35 mouse cellular contexts compared by ENCODE assay signal in genomic region chr9:119350531-119350930, GRCm38 (mm10). TPM values are rescaled to one million over a fixed set of nuclear protein-coding genes. Genes with fewer than 3 reads are reported as not detected.
DNase-seq lines count a peak whose midpoint lies in the region; ATAC-seq lines count a peak whose summit lies in the region.
"Had no signal": no experiment of that assay in that cellular context is flagged by ENCODE, and none has a peak within 500 bp of the region (broad histone marks: within the 10 kb centered on the region; RNA-seq: fewer than 3 reads in every experiment).

No protein-coding gene starts in this region.

- peaks cover 45% of the 10 kb centered on the region for H3K36me3 ChIP-seq in liver, embryonic 13.5 days
- peaks cover 34% of the 10 kb centered on the region for H3K36me3 ChIP-seq in kidney, embryonic 16.5 days (ENCODE audit: insufficient read depth, low read length)

- H3K27me3 ChIP-seq in liver, embryonic 13.5 days, result no peaks in the 10 kb centered on the region
- no peaks in the 10 kb centered on the region for H3K27me3 ChIP-seq in kidney, embryonic 16.5 days (ENCODE audit: insufficient read depth, low read length)
- H3K27me3 ChIP-seq: embryonic facial prominence, embryonic 13.5 days; forebrain, embryonic 15.5 days; heart, embryonic 12.5 days; hindbrain, embryonic 13.5 days; limb, embryonic 12.5 days; liver, embryonic 15.5 days; midbrain, embryonic 15.5 days; neural tube, embryonic 15.5 days; stomach, embryonic 15.5 days had no signal

- no peak for DNase-seq in liver, embryonic 13.5 days
- no peak for DNase-seq in liver
- DNase-seq in kidney, adult 9 months, result peak; percentile 64
- peak; percentile 76 for DNase-seq in yolk sac, embryonic 10.5 days (ENCODE audit: low spot score)
- no peak for DNase-seq in adrenal gland, postnatal 25 days
- DNase-seq in adrenal gland, postnatal 4 days (ENCODE audit: low spot score in 2 of 2), result no peak
- DNase-seq: adrenal gland, adult 2 months; B cell, adult 2 months; cerebellum, adult 8-10 months; embryo, embryonic 11 days; gastrocnemius, postnatal 25 days; heart, adult 18-20 months; heart, postnatal 4 days; retina, postnatal 1 day; right cerebral cortex, postnatal 14 days had no signal

- 78% methylated on average over 3 of the region's 3 CpGs for WGBS in liver, embryonic 13.5 days (ENCODE audit: insufficient replicate concordance)
- 62% methylated on average over 3 of the region's 3 CpGs for WGBS in kidney, embryonic 16.5 days

- ATAC-seq in liver, embryonic 13.5 days (ENCODE audit: low read depth), result 0 out of 2 replicates have a peak, but pooled peaks have one; percentile 25
- peak; percentile 24 for ATAC-seq in kidney, embryonic 16.5 days (ENCODE audit: low FRiP score, low TSS enrichment)
- ATAC-seq: forebrain, embryonic 15.5 days; intestine, embryonic 16.5 days; midbrain, embryonic 15.5 days had no signal

- H3K4me2 ChIP-seq in liver, embryonic 13.5 days, result no peak overlapping the region
- no peak overlapping the region for H3K4me2 ChIP-seq in kidney, embryonic 16.5 days (replicated peaks; ENCODE audit: low read depth, low read length)
- H3K4me2 ChIP-seq: embryonic facial prominence, embryonic 13.5 days; forebrain, embryonic 15.5 days; heart, embryonic 12.5 days; hindbrain, embryonic 13.5 days; limb, embryonic 12.5 days; liver, embryonic 15.5 days; midbrain, embryonic 15.5 days; neural tube, embryonic 15.5 days; stomach, embryonic 15.5 days had no signal

- H3K4me1 ChIP-seq in liver, embryonic 13.5 days (replicated peaks), result 0 out of 2 replicates have a peak, but pooled peaks cover 2% of the 10 kb centered on the region
- H3K4me1 ChIP-seq in kidney, embryonic 16.5 days (ENCODE audit: insufficient read depth, low read length), result peaks cover 8% of the 10 kb centered on the region
- H3K4me1 ChIP-seq: embryonic facial prominence, embryonic 13.5 days; forebrain, embryonic 10.5 days; forebrain, embryonic 15.5 days; heart, embryonic 12.5 days; hindbrain, embryonic 13.5 days; limb, embryonic 12.5 days; midbrain, embryonic 15.5 days; neural tube, embryonic 15.5 days; stomach, embryonic 15.5 days had no signal

- no peaks in the 10 kb centered on the region for H3K9me3 ChIP-seq in liver, embryonic 13.5 days (replicated peaks)
- H3K9me3 ChIP-seq in kidney, embryonic 16.5 days (ENCODE audit: low read length), result no peaks in the 10 kb centered on the region
- H3K9me3 ChIP-seq: embryonic facial prominence, embryonic 13.5 days; forebrain, embryonic 10.5 days; forebrain, embryonic 15.5 days; heart, embryonic 12.5 days; hindbrain, embryonic 13.5 days; limb, embryonic 12.5 days; liver, embryonic 15.5 days; midbrain, embryonic 15.5 days; neural tube, embryonic 15.5 days; stomach, embryonic 15.5 days had no signal

- H3K27ac ChIP-seq in liver, embryonic 13.5 days, result no peak overlapping the region; the same call in 1 of the 2 replicates
- H3K27ac ChIP-seq in kidney, embryonic 16.5 days (ENCODE audit: low read length), result peak overlapping the region; percentile 2; the same call in 1 of the 2 replicates
- H3K27ac ChIP-seq: embryonic facial prominence, embryonic 13.5 days; forebrain, embryonic 10.5 days; forebrain, embryonic 15.5 days; hindbrain, embryonic 13.5 days; left cerebral cortex, adult 2 months; limb, embryonic 12.5 days; liver, embryonic 15.5 days; macrophage; midbrain, embryonic 15.5 days; neural tube, embryonic 15.5 days; stomach, embryonic 15.5 days had no signal

- H3K4me3 ChIP-seq in liver, embryonic 13.5 days (replicated peaks), result no peak overlapping the region
- H3K4me3 ChIP-seq in kidney, embryonic 16.5 days (ENCODE audit: low read length), result no peak overlapping the region
- H3K4me3 ChIP-seq: embryonic facial prominence, embryonic 13.5 days; forebrain, embryonic 10.5 days; forebrain, embryonic 15.5 days; heart, embryonic 12.5 days; hindbrain, embryonic 13.5 days; left cerebral cortex, adult 2 months; limb, embryonic 12.5 days; liver, embryonic 15.5 days; midbrain, embryonic 15.5 days; neural tube, embryonic 15.5 days; stomach, embryonic 15.5 days had no signal

- no peak overlapping the region for H3K9ac ChIP-seq in liver, embryonic 13.5 days
- H3K9ac ChIP-seq in kidney, embryonic 16.5 days (replicated peaks; ENCODE audit: low read length), result no peak overlapping the region
- H3K9ac ChIP-seq: embryonic facial prominence, embryonic 13.5 days; forebrain, embryonic 15.5 days; heart, embryonic 12.5 days; hindbrain, embryonic 13.5 days; limb, embryonic 12.5 days; liver, embryonic 15.5 days; midbrain, embryonic 15.5 days; neural tube, embryonic 15.5 days; stomach, embryonic 15.5 days had no signal

RNA-seq across cellular contexts. Expression of gene Xylb, which starts 6.7 kb away (rescaled TPM):
- polyA plus RNA-seq in liver, embryonic 13.5 days (2015; fragmentation: Nextera tagmentation; extraction: Ambion mirVana), result 3.6 and 4.7 TPM in 2 replicates
- polyA plus RNA-seq in kidney, embryonic 16.5 days (2015; fragmentation: Nextera tagmentation; extraction: Ambion mirVana), result 34.7 and 35.8 TPM in 2 replicates
- total RNA-seq in adrenal gland, postnatal 25 days (2021), result 1.3 and 2.6 TPM in 2 replicates
- total RNA-seq in adrenal gland, postnatal 4 days (2021), result 10 to 100 TPM in 1 of 2 experiments, 1 to 10 TPM in 1; 7.3 to 16.5 TPM

RNA-seq across cellular contexts. Expression of gene Myd88, which starts 9.3 kb away (rescaled TPM):
- 18.6 and 21.7 TPM in 2 replicates for polyA plus RNA-seq in liver, embryonic 13.5 days (2015; fragmentation: Nextera tagmentation; extraction: Ambion mirVana)
- 30.0 and 30.9 TPM in 2 replicates for polyA plus RNA-seq in kidney, embryonic 16.5 days (2015; fragmentation: Nextera tagmentation; extraction: Ambion mirVana)
- 23.7 and 32.1 TPM in 2 replicates for total RNA-seq in adrenal gland, postnatal 25 days (2021)
- 10 to 100 TPM; 29.4 to 31.3 TPM for total RNA-seq in adrenal gland, postnatal 4 days (2021)

RNA-seq across cellular contexts. Expression of gene Acaa1a, which starts 11.1 kb away (rescaled TPM):
- polyA plus RNA-seq in liver, embryonic 13.5 days (2015; fragmentation: Nextera tagmentation; extraction: Ambion mirVana), result 39.6 and 40.2 TPM in 2 replicates
- 142 and 152 TPM in 2 replicates for polyA plus RNA-seq in kidney, embryonic 16.5 days (2015; fragmentation: Nextera tagmentation; extraction: Ambion mirVana)
- 99.0 and 138 TPM in 2 replicates for total RNA-seq in adrenal gland, postnatal 25 days (2021)
- 100 to 1,000 TPM; 115 to 119 TPM for total RNA-seq in adrenal gland, postnatal 4 days (2021)

RNA-seq across cellular contexts. Expression of gene Slc22a14, which starts 14.8 kb away (rescaled TPM):
- polyA plus RNA-seq in liver, embryonic 13.5 days (2015; fragmentation: Nextera tagmentation; extraction: Ambion mirVana), result not detected in 2 replicates
- polyA plus RNA-seq in kidney, embryonic 16.5 days (2015; fragmentation: Nextera tagmentation; extraction: Ambion mirVana), result 0.08 and 0.12 TPM in 2 replicates
- not detected in 2 replicates for total RNA-seq in adrenal gland, postnatal 25 days (2021)
- not detected for total RNA-seq in adrenal gland, postnatal 4 days (2021)
- total RNA-seq: gastrocnemius, adult 18-20 months; gastrocnemius, postnatal 25 days; heart, adult 18-20 months; layer of hippocampus, adult 18-20 months; layer of hippocampus, postnatal 14 days; left cerebral cortex, adult 2 months; left cerebral cortex, postnatal 25 days; megakaryocyte-erythroid progenitor cell, adult 5-6 weeks had no signal
- polyA plus RNA-seq: adrenal gland, adult 2 months; embryonic facial prominence, embryonic 13.5 days; forebrain, embryonic 10.5 days; frontal cortex, adult 2 months; heart, embryonic 12.5 days; hindbrain, embryonic 13.5 days; limb, embryonic 12.5 days; macrophage; midbrain, embryonic 15.5 days; neural tube, embryonic 15.5 days had no signal

RNA-seq across cellular contexts. Expression of gene Oxsr1, which starts 28.3 kb away (rescaled TPM):
- polyA plus RNA-seq in liver, embryonic 13.5 days (2015; fragmentation: Nextera tagmentation; extraction: Ambion mirVana), result 6.0 and 6.5 TPM in 2 replicates
- polyA plus RNA-seq in kidney, embryonic 16.5 days (2015; fragmentation: Nextera tagmentation; extraction: Ambion mirVana), result 12.2 and 13.2 TPM in 2 replicates
- total RNA-seq in adrenal gland, postnatal 25 days (2021), result 33.7 and 37.5 TPM in 2 replicates
- 10 to 100 TPM; 36.0 to 39.5 TPM for total RNA-seq in adrenal gland, postnatal 4 days (2021)

Comparison
In these comparisons a context has a peak if more than half of its experiments do, and no peak if none do; other contexts are left out.
1. DNase-seq: peak in kidney, adult 9 months (single experiment) and yolk sac, embryonic 10.5 days (single experiment); none in liver, embryonic 13.5 days (single experiment), liver (single experiment), adrenal gland, postnatal 25 days (single experiment) and adrenal gland, postnatal 4 days (0 of 2).